Mouse (Mus musculus): ENCODE results near the gene Grid1. TPM values are rescaled to one million over a fixed set of nuclear protein-coding genes. Genes with fewer than 3 reads are reported as not detected.

The Grid1 gene
- 0.01 and 0.27 TPM in 2 replicates for polyA plus RNA-seq (2012; rRNA removed; ENCODE audit: low replicate concordance)

DNA sequence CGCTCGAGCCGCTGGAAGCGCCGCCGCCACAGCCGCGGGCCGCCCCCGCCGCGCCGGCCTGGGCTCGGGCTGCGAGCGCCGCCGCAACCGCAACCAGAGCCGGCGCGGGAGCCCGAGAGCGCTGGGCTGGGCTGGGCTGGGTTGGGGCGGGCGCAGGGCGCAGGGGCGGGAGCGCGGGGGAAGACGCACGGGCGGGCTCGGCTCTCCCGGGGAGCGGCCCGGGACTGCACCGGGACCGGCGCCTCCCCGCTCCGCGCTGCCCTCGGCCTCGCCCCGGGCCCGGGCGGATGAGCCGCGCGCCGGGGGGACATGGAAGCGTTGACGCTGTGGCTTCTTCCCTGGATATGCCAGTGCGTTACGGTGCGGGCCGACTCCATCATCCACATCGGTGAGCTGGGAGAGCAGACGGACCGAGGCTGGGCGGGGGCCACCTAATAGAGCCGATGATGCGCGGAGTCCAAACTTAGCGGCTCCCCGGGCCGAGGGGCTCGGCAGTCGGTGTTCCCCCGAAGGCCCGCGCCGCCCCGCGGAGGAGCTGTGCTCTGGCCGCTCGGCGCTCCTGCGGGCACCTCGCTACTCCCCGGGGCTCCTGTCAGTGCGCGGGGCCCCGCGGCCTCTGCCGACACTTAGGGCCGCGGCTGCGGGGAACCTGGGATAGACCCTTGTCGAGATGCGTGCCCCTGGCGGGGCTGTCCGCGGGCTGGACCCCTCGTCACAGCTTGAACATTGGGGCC lies at the start of gene Grid1:
Grid1 (plus strand) TSS at position 190 of the 734 bp plus-strand sequence.

Other genes starting within 250 kb of the Grid1 start
- gene Ldb3, start 231.4 kb upstream of the Grid1 start, polyA plus RNA-seq (2012; rRNA removed; ENCODE audit: low replicate concordance), result 41.4 and 56.7 TPM in 2 replicates
- gene Opn4, start 220.0 kb upstream of the Grid1 start, polyA plus RNA-seq (2012; rRNA removed; ENCODE audit: low replicate concordance), result not detected in 2 replicates
- gene Wapl, start 146.2 kb upstream of the Grid1 start, polyA plus RNA-seq (2012; rRNA removed; ENCODE audit: low replicate concordance), result 2.8 and 3.2 TPM in 2 replicates